Mouse (Mus musculus) left cerebral cortex, postnatal 36 days (tissue): ENCODE measurements at regions not wholly inside any gene's neighbourhood (a gene's known extent, or its start where the extent isn't known, plus 50 kb on each side); places are given as distances from the start of the nearest gene placed in this dataset.

Experiments used
- DNase-seq, 2 experiments: peaks; one replicate each; pipeline ENCODE4 v3.0.0; 2021 to 2022; ENCODE audit warnings: low spot score in 2 of 2, mixed read lengths in 1 of 2
- intact Hi-C: fragments of 180-260 bp; cut with DNase I; formaldehyde crosslinking; loops from one replicate; pipeline ENCODE4 v1.15.1; 2025

DNA sequence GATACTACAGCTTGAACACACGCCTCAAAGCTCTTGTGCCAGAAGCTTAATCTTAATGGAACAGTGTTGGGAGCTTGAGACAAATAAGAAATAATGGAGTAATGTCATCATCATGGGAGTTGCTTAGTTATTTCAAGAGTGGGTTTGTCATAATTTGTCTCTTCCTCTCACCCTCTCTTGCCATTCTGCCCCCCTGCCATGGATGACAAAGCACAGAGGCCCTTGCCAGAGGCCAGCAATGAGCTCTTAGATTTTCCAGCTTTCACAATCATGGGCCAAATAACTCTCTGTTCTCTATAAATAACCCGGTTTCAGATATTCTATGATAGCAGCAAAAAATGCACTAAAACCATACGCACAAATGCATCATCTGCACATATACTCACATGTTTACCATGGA lies 174.1 kb downstream of the Snx10 start:
- intact Hi-C loops = no loop called here
- DNase-seq = no peak

DNA sequence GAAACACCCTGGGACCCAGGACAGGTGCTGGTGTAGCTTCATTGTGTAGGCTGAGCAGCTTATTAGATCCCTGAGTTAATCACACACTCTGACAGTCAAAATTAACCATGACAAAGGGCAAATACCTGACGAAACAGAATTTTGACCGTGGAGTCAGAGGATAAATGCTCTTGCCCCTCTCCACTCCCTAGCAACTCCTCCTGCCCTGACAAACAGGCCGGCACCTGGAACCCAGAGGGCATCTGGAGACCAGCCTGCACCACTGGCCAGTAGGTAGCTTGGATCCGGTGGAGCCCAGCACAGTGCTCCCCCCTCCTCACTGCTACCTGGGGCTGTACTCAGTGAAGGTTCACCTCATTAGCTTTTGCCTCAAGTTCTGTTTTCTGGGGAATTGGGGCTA lies 174.5 kb downstream of the Snx10 start:
- no peak for DNase-seq
- intact Hi-C loops = no loop called here

DNA sequence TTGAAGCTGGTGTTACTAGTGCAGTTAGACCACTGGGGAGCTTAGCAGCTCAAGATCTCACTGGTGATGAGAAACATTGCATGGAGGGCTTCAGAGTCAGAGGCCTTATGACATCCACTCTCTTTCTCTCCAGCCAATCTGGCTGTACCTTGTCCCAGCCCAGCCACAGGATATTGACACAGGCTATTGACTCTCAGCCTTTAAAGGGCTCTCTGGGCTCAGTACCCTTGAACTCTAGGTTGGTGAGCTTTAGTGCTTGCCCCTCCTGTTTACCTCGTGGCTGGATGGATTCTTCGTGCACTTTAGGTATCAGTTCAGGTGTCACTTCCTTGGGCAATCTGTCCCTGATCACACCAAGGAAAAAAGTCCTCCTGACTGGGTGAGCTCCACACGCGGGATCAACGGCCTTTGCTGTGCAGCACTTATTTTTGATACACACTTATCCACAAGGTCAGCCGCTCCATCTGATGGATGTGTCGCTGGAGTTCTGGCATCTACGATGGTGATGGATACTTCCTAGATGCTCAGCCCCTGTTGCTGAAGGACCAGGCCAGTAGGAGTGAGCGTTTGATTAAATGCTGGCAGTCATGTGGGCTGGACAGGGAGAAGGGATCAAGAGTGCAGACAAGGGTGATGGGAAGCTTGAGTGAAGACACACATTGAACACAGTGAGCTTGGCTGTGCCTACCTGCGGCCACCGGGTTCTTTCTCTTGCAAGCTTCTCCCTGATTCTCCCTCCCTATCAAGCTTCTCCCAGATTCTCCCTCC lies 177.7 kb downstream of the Snx10 start:
- no peak for DNase-seq
- intact Hi-C loops = no loop called here

DNA sequence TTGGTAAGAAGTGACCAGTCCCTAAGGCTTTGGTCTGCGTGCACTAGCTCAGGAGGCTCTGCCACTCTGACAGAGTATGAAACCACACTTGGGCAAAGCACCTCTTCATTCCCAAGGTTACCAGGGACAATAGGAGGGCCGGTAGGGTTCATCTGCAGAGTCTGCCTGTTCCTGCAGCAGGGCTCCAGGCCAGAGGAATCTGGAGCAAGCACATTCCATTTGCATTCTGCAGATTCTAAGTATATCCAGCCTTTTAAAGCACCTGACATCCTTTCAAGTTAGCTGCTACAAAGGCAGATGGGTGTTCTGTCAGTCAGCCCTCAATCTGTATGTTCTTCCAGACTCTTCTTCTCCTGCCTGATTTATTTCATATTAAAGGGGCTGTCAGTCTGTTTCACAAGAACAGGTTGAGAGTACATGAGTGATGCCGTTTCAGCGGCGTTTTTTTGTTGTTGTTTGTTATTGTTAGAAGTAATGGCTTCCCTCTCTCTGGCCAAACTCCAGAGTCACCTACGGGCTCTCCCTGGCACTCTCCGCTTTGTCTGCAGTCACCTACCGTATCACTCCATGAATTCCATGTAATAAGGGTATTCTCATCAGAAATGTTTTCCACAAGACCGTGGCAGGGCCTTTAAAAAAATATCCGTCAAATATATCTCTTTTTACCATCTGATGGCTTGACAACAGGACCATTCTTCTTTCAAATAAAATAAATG lies 178.9 kb downstream of the Snx10 start:
- DNase-seq = no peak
- intact Hi-C loops = no loop called here

DNA sequence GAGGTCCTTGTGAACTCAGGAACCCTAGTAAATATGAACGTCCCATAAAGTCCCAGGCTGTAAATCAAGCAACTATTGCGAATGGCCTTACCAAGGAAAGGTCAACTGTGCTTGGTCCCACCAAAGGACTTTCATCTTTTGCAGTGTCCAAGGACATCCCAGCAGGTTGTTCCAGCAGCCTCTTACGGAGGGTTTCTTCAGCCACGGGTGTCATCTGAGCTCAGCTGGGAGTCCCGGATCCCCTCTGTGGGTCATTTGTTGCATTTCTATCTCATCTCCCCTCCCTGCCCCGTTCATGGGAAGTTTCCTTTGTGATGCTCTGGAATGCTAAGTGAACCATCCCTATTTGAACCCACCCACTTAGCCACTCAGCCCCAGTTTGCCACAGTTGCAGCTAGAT lies 184.3 kb downstream of the Snx10 start:
- DNase-seq = no peak
- intact Hi-C loops = no loop called here

DNA sequence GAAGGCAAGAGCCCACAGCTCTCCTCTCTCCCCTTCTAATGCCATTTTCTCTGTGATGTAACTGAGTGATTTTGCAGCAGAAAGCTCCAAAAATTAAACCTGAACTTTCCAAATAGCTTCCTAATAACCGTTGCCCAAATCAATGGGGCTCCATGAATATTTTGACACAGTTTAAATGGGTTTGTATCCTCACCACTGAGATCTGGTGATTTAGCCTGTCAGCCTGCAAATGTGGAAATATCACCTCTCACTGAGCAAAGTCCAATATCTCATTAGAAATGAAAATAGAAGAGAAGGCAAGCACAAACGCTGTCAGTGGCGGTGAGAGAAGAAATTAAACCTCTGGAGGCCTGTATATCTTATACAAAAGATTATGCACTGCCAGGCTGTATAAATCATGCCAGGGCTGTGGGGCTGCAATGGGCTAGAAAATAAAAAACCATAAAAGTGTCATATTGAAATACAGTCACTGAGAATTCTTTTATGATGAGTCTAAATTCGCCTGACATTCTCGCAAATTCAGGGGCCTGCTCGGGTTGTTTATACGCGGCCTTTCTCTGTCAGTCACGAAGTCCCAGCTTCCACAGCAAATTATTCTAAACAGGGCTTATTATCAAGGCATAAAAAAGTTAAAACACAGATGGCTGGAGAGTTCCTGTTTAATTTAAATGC lies 185.1 kb downstream of the Snx10 start:
- no peak for DNase-seq
- intact Hi-C loops = no loop called here

DNA sequence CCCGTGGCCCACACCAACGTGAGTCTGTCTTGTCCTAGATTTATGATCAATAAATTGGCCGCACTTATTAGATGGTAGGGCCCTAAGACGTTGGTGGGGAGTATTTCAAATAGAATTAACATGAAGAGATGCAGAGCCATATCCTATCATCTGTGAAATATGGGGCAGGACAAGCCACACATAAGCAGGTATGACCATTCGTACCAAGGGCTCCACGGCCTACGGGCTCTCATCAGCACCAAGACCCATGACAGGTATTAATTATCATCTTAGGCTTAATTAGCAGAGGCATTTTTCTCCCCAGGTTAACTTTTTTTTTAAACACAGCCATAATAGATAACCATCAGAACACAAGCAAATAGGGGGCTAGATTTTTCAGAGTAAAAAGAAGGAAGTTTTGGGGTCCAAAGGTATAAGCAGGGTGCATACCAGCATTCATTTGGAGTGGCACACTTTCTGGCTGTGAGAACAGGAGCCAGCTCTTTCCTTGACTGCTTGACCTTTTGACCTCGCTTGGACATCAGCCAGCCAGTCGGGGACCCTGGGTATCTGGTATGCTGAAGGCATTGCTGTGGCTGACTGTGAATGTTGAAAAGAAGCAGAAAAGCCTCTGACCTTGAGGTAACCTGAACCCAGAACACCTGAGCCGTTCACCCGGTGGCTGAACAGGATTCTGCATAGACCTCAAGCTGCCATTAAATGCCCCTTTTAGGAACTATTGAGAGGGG lies 185.8 kb downstream of the Snx10 start:
- DNase-seq = no peak
- intact Hi-C loops = loop anchor here (5.0 kb wide), 1 partner anchor 92 kb away; no protein-coding TSS in a partner anchor

DNA sequence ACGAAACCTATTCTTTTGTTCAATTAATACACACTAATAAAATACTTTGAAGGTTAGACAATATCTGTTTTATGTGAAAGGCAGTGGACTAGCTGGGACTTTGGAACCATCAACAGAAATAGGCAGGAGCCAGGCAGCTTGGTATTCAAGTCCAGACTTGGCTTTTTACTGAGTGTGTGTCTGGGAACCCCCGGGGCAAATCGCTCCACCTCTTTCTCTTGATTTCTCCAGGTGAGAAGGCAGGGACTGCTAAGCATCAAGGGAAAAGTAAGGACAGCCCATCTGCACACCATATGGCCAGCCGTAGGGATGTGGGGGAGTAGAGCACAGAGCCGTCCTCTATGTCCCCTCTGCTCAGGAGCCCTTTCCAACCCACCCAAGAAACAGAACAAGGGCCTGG lies 186.5 kb downstream of the Snx10 start:
- intact Hi-C loops = loop anchor here (5.0 kb wide), 1 partner anchor 93 kb away; no protein-coding TSS in a partner anchor
- DNase-seq = no peak

DNA sequence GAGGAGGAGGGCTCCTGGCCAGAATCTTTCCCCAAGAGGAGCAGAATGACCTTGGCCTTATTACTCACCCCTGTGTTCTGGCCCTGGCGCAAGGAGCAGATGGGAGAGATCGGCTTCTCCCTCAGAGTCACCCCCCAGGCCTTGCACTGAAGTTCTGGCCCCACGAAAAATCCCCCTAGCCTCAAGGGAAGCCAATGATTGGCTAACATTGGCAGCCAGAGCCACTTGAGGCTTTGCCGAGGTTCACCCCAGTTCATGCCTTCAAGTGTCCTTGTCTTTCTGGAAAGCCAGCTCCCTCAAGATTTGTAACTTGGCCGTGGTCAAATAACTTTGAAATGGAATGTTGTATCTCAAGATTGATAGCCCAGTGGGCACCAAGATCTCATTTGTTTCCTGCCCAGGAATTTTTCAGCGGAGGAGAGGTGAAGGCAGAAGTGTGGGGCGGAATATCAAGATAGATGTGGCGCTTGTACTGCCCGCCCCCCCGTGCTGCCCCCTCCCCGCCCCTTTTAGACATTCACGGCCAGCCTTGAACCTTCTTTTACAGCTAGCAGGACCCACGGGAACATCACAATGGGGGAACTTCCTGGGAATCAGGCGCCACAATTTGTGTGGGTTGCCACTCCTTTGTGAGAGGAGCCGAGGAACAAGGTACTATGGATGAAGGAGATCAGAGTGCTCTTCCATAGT lies 187.4 kb downstream of the Snx10 start:
- intact Hi-C loops = loop anchor here (5.0 kb wide), 1 partner anchor 94 kb away; no protein-coding TSS in a partner anchor
- DNase-seq = no peak

DNA sequence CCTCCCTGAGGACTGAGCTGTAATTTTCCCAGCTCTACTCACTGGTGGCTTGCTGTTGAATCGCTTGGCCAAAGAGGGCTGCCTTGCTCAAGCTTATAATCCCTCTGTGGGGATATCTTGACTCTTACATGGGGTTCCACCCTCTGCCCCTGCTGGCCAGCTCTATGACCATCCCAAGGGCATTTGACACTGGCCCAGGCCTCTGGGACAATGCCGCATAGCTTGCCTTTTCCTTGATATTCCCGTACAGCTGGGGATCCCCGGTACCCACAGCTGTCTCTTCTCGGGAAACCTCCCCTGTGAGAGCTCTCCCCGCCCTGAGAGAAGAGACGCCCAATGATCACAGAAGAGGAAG lies 187.9 kb downstream of the Snx10 start:
- intact Hi-C loops = loop anchor here (5.0 kb wide), 1 partner anchor 94 kb away; no protein-coding TSS in a partner anchor

DNA sequence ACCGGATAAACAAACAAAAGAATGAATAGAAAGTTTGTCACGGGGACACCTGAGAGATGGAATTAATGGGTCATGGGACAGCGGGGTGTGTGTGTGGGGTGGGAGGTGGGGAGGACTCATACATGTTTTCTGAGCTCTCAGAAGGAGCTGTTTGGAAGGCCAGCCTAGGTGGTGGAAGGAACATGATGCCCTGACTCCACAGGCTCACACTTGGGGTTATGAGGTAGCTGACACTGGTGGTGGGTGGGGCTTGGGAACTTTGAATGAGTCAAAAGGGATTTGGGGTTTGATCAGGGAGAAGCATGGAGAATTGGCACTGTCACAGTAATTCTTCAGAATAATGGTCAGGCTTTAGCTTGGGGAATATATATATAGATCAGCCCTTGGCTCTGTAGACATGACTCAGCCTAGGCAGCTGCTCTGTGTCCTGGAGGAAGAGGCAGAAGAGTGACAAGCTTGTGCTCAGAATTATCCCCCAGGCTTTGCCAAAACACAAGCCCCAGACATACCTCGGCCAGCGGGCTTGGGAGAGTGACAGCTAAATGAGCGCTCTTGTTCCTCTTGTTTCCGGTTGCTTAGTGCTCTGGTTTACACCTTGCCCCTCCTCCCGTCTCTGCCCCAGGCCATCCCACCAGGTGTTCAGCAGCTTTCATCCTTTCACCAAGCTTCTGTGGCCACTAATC lies 191.6 kb downstream of the Snx10 start:
- DNase-seq = no peak
- intact Hi-C loops = no loop called here

More for the DNA sequence above, 187.9 kb downstream of the Snx10 start:
- no peak for DNase-seq

DNA sequence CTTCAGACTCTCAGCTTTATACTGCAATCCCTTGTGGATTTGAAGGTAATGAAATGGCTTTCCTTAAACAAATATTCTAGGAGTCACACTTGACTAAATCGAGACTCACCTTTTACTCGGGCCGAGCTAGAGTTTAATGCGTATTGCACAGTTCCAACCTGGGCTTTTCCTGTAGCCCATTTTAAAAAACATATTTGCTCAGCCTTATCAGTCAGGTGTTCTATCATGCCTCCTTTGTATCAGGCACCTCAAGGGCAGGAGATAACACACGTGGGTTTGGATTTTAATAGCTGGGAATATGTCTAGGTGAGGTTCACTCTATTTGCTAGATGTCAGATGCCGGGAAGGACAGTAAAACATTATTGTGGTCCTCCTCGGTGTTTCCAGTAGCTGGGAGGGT lies 193.7 kb downstream of the Snx10 start:
- no peak for DNase-seq
- intact Hi-C loops = no loop called here

DNA sequence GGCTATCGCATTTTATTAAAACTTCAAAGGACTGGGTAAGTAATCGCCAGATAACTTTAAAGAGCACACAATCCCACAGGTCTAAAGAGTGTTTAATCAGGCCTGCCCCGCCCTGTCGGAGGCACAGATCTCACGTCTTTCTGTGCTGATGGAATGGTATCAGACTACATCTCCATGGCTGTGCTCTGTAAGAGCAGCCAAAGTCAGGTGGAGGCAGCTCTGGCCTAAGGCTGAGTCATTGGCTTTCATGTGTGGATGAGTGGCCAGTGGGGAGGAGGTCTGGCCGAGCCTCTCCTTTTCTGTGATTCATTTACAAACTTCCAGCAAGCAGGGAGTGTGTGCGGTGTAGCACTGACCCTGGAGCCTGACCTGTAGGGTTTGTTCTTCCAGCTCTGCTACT lies 197.0 kb downstream of the Snx10 start:
- DNase-seq = no peak
- intact Hi-C loops = loop anchor here (10.0 kb wide), 1 partner anchor 134 kb away; no protein-coding TSS in a partner anchor

DNA sequence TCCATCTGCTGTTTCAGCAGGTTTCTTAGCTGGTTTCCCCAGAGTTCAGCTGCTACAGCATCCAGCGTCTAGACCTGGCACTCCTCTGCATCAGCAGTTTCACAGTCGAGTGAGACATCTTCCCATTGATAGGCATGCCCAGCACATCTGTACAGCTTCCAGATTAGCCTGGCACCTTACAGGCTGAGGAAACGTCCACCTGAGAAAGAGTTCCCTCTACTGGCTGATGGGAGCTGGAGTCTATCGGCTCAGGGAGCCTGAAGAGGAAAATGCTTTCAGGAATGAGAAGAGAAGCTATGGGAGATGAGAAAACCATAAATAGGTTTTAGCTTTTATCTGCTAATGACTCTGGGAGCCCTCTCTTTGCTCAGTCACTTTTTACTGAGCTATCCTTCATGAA lies 199.4 kb downstream of the Snx10 start:
- intact Hi-C loops = loop anchor here (10.0 kb wide), 1 partner anchor 132 kb away; no protein-coding TSS in a partner anchor
- peak in 1 of 2 experiments; percentile 28 for DNase-seq

DNA sequence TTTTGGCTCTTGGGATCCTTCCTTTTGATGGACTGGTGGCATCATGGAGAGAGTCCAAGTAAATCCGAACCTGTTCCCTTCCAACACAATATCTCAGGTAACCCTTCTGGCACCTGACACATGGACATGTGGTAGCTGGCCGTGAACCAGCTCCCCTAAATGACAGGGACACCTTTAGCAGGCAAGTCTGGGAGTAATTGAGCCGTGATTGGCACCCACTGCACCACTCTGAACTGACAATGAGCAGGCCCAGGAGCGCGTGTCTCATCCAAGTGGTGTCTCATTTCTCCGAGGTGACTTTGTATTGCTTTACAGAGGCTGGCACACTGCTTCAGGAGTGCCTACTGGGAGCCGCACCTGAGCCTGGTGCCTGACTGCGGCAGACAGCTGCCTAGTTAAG lies 203.5 kb downstream of the Snx10 start:
- intact Hi-C loops = loop anchor here (5.0 to 10.0 kb wide), 2 partner anchors 128 to 135 kb away; no protein-coding TSS in a partner anchor

DNA sequence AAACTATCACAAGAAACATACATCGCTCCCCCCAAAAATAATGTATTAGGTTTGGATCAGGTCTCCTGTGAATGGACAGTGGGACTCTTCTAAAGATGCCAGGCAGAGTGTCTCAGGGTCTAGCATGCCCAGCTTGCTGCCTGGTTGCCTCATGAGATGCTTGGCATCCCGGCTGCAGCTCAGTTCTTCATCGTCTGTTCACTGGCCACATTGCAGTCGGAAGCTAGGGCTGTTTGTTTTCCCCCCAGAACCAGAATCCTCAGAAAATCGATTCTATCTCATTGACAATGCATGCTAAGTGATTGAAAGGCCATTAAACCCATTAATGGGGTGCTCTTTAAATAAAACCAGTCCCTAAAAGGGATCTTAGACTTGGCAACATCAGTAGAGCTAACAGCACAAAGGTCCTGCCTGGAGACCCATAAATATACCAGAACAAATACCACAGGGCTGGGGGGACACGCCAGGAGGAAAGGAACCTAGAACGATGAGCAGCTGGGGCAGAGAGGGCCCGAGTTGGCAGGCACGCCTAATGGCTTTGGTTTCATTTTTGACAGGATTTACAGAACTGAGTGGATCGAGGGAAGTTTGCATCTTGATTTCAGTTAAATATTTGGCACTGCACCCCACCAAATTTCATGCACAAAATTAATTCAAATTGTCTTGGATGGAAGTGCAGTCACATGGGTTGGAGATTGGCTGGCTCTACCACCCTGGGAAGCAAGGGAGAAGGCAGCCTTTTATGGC lies 205.3 kb downstream of the Snx10 start:
- no peak for DNase-seq

More for the DNA sequence above, 203.5 kb downstream of the Snx10 start:
- DNase-seq = no peak

DNA sequence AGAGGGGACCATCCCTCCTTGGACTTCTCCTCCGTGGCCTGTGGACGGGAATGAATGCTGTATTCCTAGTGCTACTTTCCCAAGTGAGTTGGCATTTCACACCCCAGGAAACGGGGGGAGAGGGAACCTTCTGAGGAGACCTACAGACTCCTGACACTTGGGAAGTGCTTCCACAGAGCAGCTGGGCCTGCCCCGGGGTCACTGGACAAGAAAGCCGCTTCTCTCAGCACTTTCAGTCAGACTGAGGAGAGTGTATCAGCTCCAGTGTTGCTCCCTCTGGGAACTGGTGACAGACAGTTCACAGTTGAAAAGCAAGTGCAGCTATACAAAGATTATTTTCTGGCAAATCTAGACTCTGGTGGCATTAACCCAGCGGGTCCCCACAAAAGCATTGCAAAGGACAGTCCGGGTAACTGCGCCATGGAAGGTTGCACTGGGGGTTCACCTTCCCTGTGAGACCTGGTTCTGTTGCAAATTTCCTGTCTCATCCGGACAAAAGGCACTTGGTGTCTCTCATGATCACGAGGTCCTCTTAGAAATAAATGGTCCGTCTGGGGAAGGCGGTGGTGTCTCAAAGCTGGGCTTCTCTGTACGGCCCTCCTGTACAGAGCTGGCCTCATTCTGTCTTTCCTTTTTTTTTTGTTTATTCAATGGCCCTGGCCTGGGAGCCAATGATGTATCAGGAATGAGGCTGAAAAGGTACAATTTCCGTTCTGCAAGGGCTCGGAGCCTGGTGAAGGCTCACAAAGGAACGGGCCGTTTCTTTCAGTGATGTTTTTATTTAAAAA lies 207.1 kb downstream of the Snx10 start:
- intact Hi-C loops = no loop called here
- no peak for DNase-seq

More for the DNA sequence above, 205.3 kb downstream of the Snx10 start:
- intact Hi-C loops = loop anchor here (5.0 to 10.0 kb wide), 2 partner anchors 126 to 137 kb away; no protein-coding TSS in a partner anchor
